Mouse (Mus musculus) neutrophil, adult 5-6 weeks (primary cell): ENCODE results near the gene Polr3c. TPM values are rescaled to one million over a fixed set of nuclear protein-coding genes. Genes with fewer than 3 reads are reported as not detected.
A peak's percentile ranks its signal among the peaks of the same experiment; 100 is the strongest.
"Not testable (repeated sequence)": the region's sequence is repeated elsewhere in the genome, so short reads cannot be mapped to it uniquely, and the experiment has no call there.

Source experiments
- ATAC-seq: fragments of 151-379, 151-347 bp; 2 replicates; pipeline ENCODE4 v1.8.0; 2017; ENCODE audit warnings: mild to moderate bottlenecking, moderate TSS enrichment; ENCODE audit not compliant: insufficient number of reproducible peaks, poor library complexity, low FRiP score, severe bottlenecking; ENCODE audit errors: extremely low read depth
- total RNA-seq: library from RNA; stranded (forward); fragments of 200-1000 nt; gene quantifications from 2 replicates; pipeline ENCODE4 v1.2.3, GENCODE M21; 2017

The Polr3c gene
- total RNA-seq = 35.7 and 38.3 TPM in 2 replicates

- peak; percentile 97 for ATAC-seq
Measured at GRCm38 (mm10) chr3:96727343-96727827, at the start of gene Polr3c, which contains the start of gene Rnf115. Polr3c (minus strand) TSS chr3:96727628. Rnf115 (plus strand) TSS chr3:96727664.

GRCm38 (mm10) chr3:96777120-96777519, 49.7 kb upstream of the Polr3c start:
- no peak for ATAC-seq

DNA sequence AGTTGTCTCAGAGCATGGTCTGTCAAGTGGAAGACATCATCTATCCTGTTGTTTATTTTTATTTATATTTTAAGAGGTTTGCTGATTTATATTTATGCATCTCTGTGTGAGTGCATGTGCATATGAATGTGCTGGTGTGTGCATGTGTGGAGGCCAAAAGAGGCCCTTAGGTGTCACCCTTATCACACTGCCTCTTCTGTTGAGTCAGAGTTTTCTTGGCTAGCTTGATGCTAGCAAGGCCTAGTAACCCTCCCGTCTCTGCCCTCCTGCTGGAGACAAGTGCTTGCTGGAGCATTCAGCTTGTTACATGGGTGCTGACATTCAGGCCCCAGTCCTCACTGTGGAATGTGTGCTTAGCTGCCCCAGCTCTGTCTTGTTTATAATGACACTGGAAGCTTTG, 45.5 kb upstream of the Polr3c start:
- ATAC-seq = no peak

DNA sequence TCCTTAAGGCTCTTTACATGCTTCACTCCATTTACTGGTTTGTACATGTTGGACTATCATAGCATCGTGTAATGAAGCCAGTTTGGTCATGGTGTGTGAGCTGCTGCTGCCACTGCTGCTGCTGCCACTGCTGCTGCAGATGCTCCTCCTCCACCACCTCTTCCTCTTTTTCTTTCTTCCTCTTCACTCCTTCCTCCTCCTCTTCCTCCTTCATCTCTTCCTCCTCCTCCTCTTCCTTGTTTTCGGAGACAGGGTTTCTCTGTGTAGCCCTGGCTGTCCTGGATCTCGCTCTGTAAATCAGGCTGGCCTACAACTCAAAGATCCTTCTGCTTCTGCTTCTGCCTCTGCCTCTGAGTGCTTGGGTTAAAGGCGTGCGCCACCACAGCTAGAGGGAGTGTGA, 42.5 kb upstream of the Polr3c start:
- no peak for ATAC-seq

DNA sequence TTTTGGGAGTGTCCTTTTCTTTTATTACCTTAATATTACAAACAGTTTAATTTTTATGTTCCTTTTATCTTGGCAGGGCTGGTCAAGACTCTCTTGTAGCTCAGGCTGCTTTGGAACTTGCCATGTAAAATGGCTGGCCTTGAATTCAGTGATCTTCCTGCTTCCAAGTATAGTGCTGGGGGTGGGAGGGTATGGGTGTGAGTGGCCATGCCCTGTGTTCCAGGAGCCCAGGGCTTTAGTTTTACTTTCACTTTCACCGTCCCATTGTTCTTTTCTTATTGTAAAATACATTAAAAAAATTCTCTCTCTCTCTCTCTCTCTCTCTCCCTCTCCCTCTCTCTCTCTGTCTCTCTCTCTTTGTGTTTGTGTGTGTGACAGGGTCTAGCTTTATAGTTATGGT, 37.1 kb upstream of the Polr3c start:
- ATAC-seq = no peak

- no peak for ATAC-seq
Measured at GRCm38 (mm10) chr3:96759695-96760094, 32.3 kb upstream of the Polr3c start.

DNA sequence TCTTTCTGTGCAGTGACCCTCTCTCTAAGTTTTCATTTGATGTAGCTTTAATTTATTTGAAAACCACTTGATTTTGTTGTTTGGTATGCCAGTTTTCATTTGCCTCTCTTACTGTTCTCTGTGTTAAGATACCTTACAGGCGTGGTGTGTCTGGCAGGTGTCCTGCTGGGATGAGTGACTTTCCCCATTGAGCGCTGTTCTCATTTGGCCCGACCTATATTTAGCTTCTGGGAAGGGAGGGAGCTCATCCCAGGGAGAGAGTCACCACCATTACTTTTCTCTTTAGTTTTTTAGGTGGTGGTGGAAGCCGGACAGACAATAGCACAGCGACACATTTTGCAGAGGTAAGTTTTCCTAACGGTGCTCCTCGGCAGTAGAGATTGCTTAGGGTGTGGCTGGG, 30.3 kb upstream of the Polr3c start:
- no peak for ATAC-seq

- ATAC-seq = no peak
Measured at GRCm38 (mm10) chr3:96755935-96756334, 28.5 kb upstream of the Polr3c start.

- no peak for ATAC-seq
Measured at GRCm38 (mm10) chr3:96746829-96747228, 19.4 kb upstream of the Polr3c start.

GRCm38 (mm10) chr3:96744348-96744747, 16.9 kb upstream of the Polr3c start:
- ATAC-seq = no peak

DNA sequence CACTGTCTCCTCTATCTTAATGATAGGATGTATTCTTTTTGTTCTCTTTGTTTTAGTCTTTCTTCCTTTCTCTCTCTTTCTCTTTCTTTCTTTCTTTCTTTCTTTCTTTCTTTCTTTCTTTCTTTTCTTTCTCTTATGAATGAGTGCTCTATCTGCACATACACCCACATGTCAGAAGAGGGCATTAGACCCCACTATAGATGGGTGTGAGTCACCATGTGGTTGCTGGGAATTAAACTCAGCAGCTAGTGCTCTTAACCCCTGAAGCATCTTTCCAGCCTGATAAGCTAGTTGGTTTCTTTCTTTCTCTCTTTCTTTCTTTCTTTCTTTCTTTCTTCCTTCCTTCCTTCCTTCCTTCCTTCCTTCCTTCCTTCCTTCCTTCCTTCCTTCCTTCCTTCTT, 12.9 kb upstream of the Polr3c start:
- not testable (repeated sequence) for ATAC-seq

DNA sequence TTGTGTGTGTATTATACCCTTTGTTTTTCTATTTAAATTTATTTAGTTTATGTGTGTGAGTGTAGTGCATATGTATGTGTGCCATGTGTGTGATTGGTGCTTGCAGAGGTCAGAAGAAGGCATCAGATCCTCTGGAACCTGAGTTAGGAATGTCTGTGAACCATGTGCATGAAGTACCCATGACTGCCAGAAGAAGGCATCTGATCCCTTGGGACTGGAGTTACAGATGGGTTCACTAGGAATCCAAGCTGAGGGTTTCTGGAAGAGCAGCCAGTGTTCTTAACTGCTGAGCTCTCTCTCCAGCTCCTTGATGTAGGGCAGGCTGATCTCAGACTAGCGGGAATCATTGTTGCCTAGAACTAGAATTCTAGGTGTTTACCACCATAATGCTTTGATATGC, 10.6 kb upstream of the Polr3c start:
- ATAC-seq = no peak

GRCm38 (mm10) chr3:96737013-96737740, 9.7 kb upstream of the Polr3c start:
- no peak for ATAC-seq

GRCm38 (mm10) chr3:96735200-96735599, 7.8 kb upstream of the Polr3c start:
- ATAC-seq = no peak

- ATAC-seq = no peak
Measured at GRCm38 (mm10) chr3:96733984-96734383, 6.6 kb upstream of the Polr3c start.

GRCm38 (mm10) chr3:96730785-96731184, 3.4 kb upstream of the Polr3c start:
- no peak for ATAC-seq

- no peak for ATAC-seq
Measured at GRCm38 (mm10) chr3:96729403-96729784, 2.0 kb upstream of the Polr3c start.

GRCm38 (mm10) chr3:96728634-96729402, 1.4 kb upstream of the Polr3c start:
- ATAC-seq = no peak

- ATAC-seq = no peak
Measured at GRCm38 (mm10) chr3:96727828-96728633, 603 bp upstream of the Polr3c start.
